Mouse (Mus musculus): ENCODE results near the gene Plet1.

- TF ChIP-seq CTCF (IDR thresholded peaks at IDR 0.05; ENCODE audit: low read depth) (no peak), EP300 (IDR thresholded peaks at IDR 0.05; ENCODE audit: low read depth) (no peak)
Observed at GRCm38 (mm10) chr9:50497536-50497935, 3.2 kb downstream of the Plet1 start.
